Mouse (Mus musculus) megakaryocyte, embryonic 14.5 days (primary cell): ENCODE data around the gene Ccng2.

Experiments
- FLI1 ChIP-seq: IDR thresholded peaks from 2 replicates; pipeline ENCODE4 v1.6.1; 2012; ENCODE audit warnings: low read length, inconsistent platforms, mixed read lengths
- GATA1 ChIP-seq: IDR thresholded peaks from 3 replicates; pipeline ENCODE4 v1.6.1; 2012; ENCODE audit warnings: mixed read lengths, low read length, inconsistent platforms, borderline replicate concordance

GRCm38 (mm10) chr5:93232838-93233237, 34.2 kb upstream of the Ccng2 start:
- TF ChIP-seq GATA1 (no peak), FLI1 (no peak)
